Mouse (Mus musculus): ENCODE results near the gene Pde6h. TPM values are rescaled to one million over a fixed set of nuclear protein-coding genes. Genes with fewer than 3 reads are reported as not detected.
A peak's percentile ranks its signal among the peaks of the same experiment; 100 is the strongest.

The Pde6h gene
- polyA plus RNA-seq, 1 experiment from 2014 or later = 0.40 TPM

DNA sequence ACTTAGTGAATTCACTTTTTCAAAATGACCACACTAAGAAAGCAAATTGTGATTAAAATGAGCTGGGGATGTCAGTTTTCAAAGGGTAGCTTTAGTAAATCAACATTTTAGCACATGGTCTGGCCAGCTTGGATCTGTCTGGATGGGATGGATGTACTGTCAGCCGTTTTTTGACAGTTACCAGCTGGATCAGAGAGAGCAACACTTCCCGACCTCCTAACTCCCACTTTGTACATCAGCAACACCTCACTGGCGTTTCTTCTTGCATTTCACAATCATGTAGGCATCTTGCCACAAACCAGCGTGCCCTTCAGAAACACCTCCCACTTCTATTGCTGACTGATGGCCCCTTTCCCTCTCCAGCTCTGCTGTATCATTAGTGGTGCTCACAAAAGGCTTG, 25.4 kb upstream of the Pde6h start:
- H3K27ac ChIP-seq (replicated peaks) = peak overlapping the region; percentile 76
- WGBS = 23% methylated on average over 4 of the region's 4 CpGs
- H3K4me3 ChIP-seq (ENCODE audit: low read depth, low read length) = no peak overlapping the region
- no peak overlapping the region for H3K4me2 ChIP-seq (replicated peaks; ENCODE audit: low read depth)
- H3K4me1 ChIP-seq (replicated peaks; ENCODE audit: control insufficient read depth, insufficient read depth) = peaks cover 11% of the 10 kb centered on the region
- no peak for DNase-seq (ENCODE audit: low spot score)
- no peaks in the 10 kb centered on the region; the same call in 1 of the 2 replicates for H3K9me3 ChIP-seq (ENCODE audit: control insufficient read depth, low read length)
- no peaks in the 10 kb centered on the region for H3K27me3 ChIP-seq (ENCODE audit: control insufficient read depth, insufficient read depth, low read length)
- H3K9ac ChIP-seq (ENCODE audit: low read length) = no peak overlapping the region
- no peaks in the 10 kb centered on the region for H3K36me3 ChIP-seq (ENCODE audit: control insufficient read depth, insufficient read depth, low read length)
- peak; percentile 46; the same call in 1 of the 2 replicates for ATAC-seq (ENCODE audit: low FRiP score, low TSS enrichment)
- TF ChIP-seq CTCF (IDR thresholded peaks at IDR 0.05; ENCODE audit: low read depth) (no peak), EP300 (optimal IDR thresholded peaks at IDR 0.05) (no peak)

- DNase-seq (ENCODE audit: low spot score) (no peak), ATAC-seq (ENCODE audit: low FRiP score, low TSS enrichment) (no peak)
- peak overlapping the region; percentile 76; the same call in 1 of the 2 replicates for H3K27ac ChIP-seq (replicated peaks)
- 68% methylated on average over 2 of the region's 2 CpGs for WGBS
- no peaks in the 10 kb centered on the region for H3K27me3 ChIP-seq (ENCODE audit: control insufficient read depth, insufficient read depth, low read length)
- H3K9me3 ChIP-seq (ENCODE audit: control insufficient read depth, low read length) = no peaks in the 10 kb centered on the region; the same call in 1 of the 2 replicates
- TF ChIP-seq EP300 (optimal IDR thresholded peaks at IDR 0.05) (no peak), CTCF (IDR thresholded peaks at IDR 0.05; ENCODE audit: low read depth) (no peak)
- H3K4me3 ChIP-seq (ENCODE audit: low read depth, low read length) = no peak overlapping the region
- no peaks in the 10 kb centered on the region for H3K36me3 ChIP-seq (ENCODE audit: control insufficient read depth, insufficient read depth, low read length)
- H3K4me2 ChIP-seq (replicated peaks; ENCODE audit: low read depth) = no peak overlapping the region
- H3K9ac ChIP-seq (ENCODE audit: low read length) = no peak overlapping the region
- H3K4me1 ChIP-seq (replicated peaks; ENCODE audit: control insufficient read depth, insufficient read depth) = peaks cover 11% of the 10 kb centered on the region
Observed at GRCm38 (mm10) chr6:136898954-136899353, 24.7 kb upstream of the Pde6h start.

DNA sequence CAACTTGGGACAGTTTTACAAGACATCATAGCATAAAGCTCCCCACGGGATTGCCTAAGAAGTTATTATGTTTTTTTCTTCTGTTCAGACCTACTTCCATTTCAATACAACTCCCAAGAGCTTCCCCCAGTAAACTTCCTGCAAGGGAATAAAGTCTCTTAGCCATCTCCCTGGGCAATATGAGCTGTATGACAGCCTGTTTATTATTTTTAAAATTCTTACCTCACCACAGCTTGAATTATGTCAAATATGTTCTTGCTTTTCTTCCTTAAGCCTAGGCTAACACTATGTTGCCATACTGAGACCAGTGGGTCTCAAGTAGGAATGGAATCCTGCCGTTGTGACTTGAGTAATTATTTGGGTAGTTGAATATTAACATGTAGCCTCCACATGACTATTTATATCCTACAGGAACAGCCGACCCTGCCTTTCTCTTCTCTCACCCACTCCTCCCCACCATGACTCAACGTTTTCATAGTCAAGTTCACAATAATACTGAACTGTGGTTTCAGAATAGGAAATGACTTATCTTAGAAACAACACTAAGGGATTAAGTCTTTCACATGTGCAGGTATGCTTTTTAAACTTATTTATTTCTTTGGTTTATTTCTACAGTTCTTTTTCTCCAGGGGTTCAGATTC, 23.1 kb upstream of the Pde6h start:
- Histone ChIP-seq H3K36me3 (ENCODE audit: control insufficient read depth, insufficient read depth, low read length) (no peaks in the 10 kb centered on the region), H3K27ac (replicated peaks) (peak overlapping the region; percentile 67), H3K27me3 (ENCODE audit: control insufficient read depth, insufficient read depth, low read length) (no peaks in the 10 kb centered on the region), H3K9me3 (ENCODE audit: control insufficient read depth, low read length) (no peaks in the 10 kb centered on the region; the same call in 1 of the 2 replicates), H3K9ac (ENCODE audit: low read length) (no peak overlapping the region), H3K4me1 (replicated peaks; ENCODE audit: control insufficient read depth, insufficient read depth) (peaks cover 3% of the 10 kb centered on the region; the same call in 1 of the 2 replicates), H3K4me2 (replicated peaks; ENCODE audit: low read depth) (no peak overlapping the region), H3K4me3 (ENCODE audit: low read depth, low read length) (no peak overlapping the region)
- TF ChIP-seq CTCF (IDR thresholded peaks at IDR 0.05; ENCODE audit: low read depth) (no peak), EP300 (optimal IDR thresholded peaks at IDR 0.05) (no peak)
- WGBS = 20% methylated on average over 4 of the region's 4 CpGs
- ATAC-seq (ENCODE audit: low FRiP score, low TSS enrichment) (peak; percentile 87), DNase-seq (ENCODE audit: low spot score) (no peak)

DNA sequence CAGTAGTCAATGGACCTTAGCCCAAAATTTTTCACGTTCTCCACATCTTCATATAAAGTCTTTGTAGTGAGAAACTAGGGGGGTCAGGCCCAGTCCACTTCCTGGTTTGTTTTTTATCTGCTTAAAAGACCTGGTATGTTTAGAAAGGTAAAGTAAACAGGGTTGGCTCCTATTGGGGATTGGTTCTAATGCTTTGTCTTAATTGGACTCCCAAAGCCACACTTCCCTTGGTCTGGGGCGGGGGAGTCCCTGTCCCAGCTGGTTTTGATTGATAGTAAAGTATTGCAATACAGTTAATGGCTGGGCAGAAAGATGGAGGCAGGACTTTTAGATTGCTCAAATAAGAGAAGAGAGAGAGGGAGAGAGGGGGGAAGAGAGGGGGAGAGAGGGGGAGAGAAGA, 22.6 kb upstream of the Pde6h start:
- peak overlapping the region; percentile 49 for H3K27ac ChIP-seq (replicated peaks)
- ATAC-seq (ENCODE audit: low FRiP score, low TSS enrichment) = peak; percentile 70

GRCm38 (mm10) chr6:136902527-136902926, 21.1 kb upstream of the Pde6h start:
- Histone ChIP-seq H3K27me3 (ENCODE audit: control insufficient read depth, insufficient read depth, low read length) (no peaks in the 10 kb centered on the region), H3K36me3 (ENCODE audit: control insufficient read depth, insufficient read depth, low read length) (no peaks in the 10 kb centered on the region), H3K4me3 (ENCODE audit: low read depth, low read length) (no peak overlapping the region), H3K4me2 (replicated peaks; ENCODE audit: low read depth) (no peak overlapping the region), H3K4me1 (replicated peaks; ENCODE audit: control insufficient read depth, insufficient read depth) (peaks cover 6% of the 10 kb centered on the region; the same call in 1 of the 2 replicates), H3K9ac (ENCODE audit: low read length) (no peak overlapping the region), H3K9me3 (ENCODE audit: control insufficient read depth, low read length) (no peaks in the 10 kb centered on the region; the same call in 1 of the 2 replicates), H3K27ac (replicated peaks) (no peak overlapping the region)
- no peak for ATAC-seq (ENCODE audit: low FRiP score, low TSS enrichment)
- TF ChIP-seq CTCF (IDR thresholded peaks at IDR 0.05; ENCODE audit: low read depth) (no peak), EP300 (optimal IDR thresholded peaks at IDR 0.05) (no peak)
- DNase-seq (ENCODE audit: low spot score) = no peak
- 91% methylated on average over 9 of the region's 9 CpGs for WGBS

More for the DNA sequence above, 22.6 kb upstream of the Pde6h start:
- H3K36me3 ChIP-seq (ENCODE audit: control insufficient read depth, insufficient read depth, low read length) = no peaks in the 10 kb centered on the region
- peaks cover 3% of the 10 kb centered on the region; the same call in 1 of the 2 replicates for H3K4me1 ChIP-seq (replicated peaks; ENCODE audit: control insufficient read depth, insufficient read depth)
- H3K4me2 ChIP-seq (replicated peaks; ENCODE audit: low read depth) = no peak overlapping the region
- no peak for TF ChIP-seq EP300 (optimal IDR thresholded peaks at IDR 0.05)
- no peak for TF ChIP-seq CTCF (IDR thresholded peaks at IDR 0.05; ENCODE audit: low read depth)
- no peak overlapping the region for H3K4me3 ChIP-seq (ENCODE audit: low read depth, low read length)
- H3K9ac ChIP-seq (ENCODE audit: low read length) = no peak overlapping the region
- 48% methylated on average over 2 of the region's 2 CpGs for WGBS
- H3K9me3 ChIP-seq (ENCODE audit: control insufficient read depth, low read length) = no peaks in the 10 kb centered on the region; the same call in 1 of the 2 replicates
- H3K27me3 ChIP-seq (ENCODE audit: control insufficient read depth, insufficient read depth, low read length) = no peaks in the 10 kb centered on the region
- DNase-seq (ENCODE audit: low spot score) = no peak

GRCm38 (mm10) chr6:136903885-136904470, 19.7 kb upstream of the Pde6h start:
- Histone ChIP-seq H3K36me3 (ENCODE audit: control insufficient read depth, insufficient read depth, low read length) (no peaks in the 10 kb centered on the region), H3K4me3 (ENCODE audit: low read depth, low read length) (no peak overlapping the region), H3K4me1 (replicated peaks; ENCODE audit: control insufficient read depth, insufficient read depth) (peaks cover 5% of the 10 kb centered on the region; the same call in 1 of the 2 replicates), H3K27ac (replicated peaks) (no peak overlapping the region), H3K27me3 (ENCODE audit: control insufficient read depth, insufficient read depth, low read length) (no peaks in the 10 kb centered on the region), H3K9ac (ENCODE audit: low read length) (no peak overlapping the region), H3K9me3 (ENCODE audit: control insufficient read depth, low read length) (no peaks in the 10 kb centered on the region; the same call in 1 of the 2 replicates), H3K4me2 (replicated peaks; ENCODE audit: low read depth) (no peak overlapping the region)
- TF ChIP-seq EP300 (optimal IDR thresholded peaks at IDR 0.05) (no peak), CTCF (IDR thresholded peaks at IDR 0.05; ENCODE audit: low read depth) (no peak)
- DNase-seq (ENCODE audit: low spot score) (no peak), ATAC-seq (ENCODE audit: low FRiP score, low TSS enrichment) (no peak)
- WGBS = 65% methylated on average over 8 of the region's 8 CpGs
